Mouse (Mus musculus) colon, adult 2 months (tissue): ENCODE data around the gene Fyn. TPM values are rescaled to one million over a fixed set of nuclear protein-coding genes. Genes with fewer than 3 reads are reported as not detected.

Source experiments
- polyA plus RNA-seq: library from polyadenylated mRNA; depleted of rRNA; stranded (reverse); fragments of >200 nt; gene quantifications from 2 replicates; pipeline ENCODE4 v1.2.3, GENCODE M21; 2012; rRNA removed

Gene Fyn
- polyA plus RNA-seq, result 7.9 and 8.0 TPM in 2 replicates

GRCm38 (mm10) chr10:39368572-39369135 is at the start of gene Fyn:
Gene Fyn, plus strand, starts transcription at chr10:39368855.

GRCm38 (mm10) chr10:39612633-39612988 is 244.0 kb downstream of the Fyn start, which contains the start of gene Traf3ip2:
Gene Traf3ip2, plus strand, starts transcription at chr10:39612934.

Other genes starting within 250 kb of the Fyn start
- gene Fam229b, start 234.9 kb upstream of the Fyn start, polyA plus RNA-seq, result 0.25 TPM in 1 of 2 replicates, not detected in the other
- gene Tube1, start 234.9 kb upstream of the Fyn start, polyA plus RNA-seq, result 3.0 and 4.5 TPM in 2 replicates
- 0.07 and 0.10 TPM in 2 replicates for gene Ccn6, start 205.1 kb upstream of the Fyn start, polyA plus RNA-seq
- gene Traf3ip2, start 244.1 kb downstream of the Fyn start, polyA plus RNA-seq, result 37.5 and 39.4 TPM in 2 replicates